Mouse (Mus musculus) kidney, adult 18-20 months (tissue): ENCODE measurements around the gene Reln.

Source experiments
- DNase-seq: peaks from one replicate; pipeline ENCODE4 v3.0.0; 2021

Gene Reln

GRCm38 (mm10) chr5:22307072-22307471, 37.4 kb downstream of the Reln start:
- no peak for DNase-seq

GRCm38 (mm10) chr5:22303709-22304108, 40.8 kb downstream of the Reln start:
- DNase-seq, result no peak

GRCm38 (mm10) chr5:22302309-22302708, 42.2 kb downstream of the Reln start:
- DNase-seq, result no peak

- no peak for DNase-seq
Observed at GRCm38 (mm10) chr5:22300788-22301187, 43.7 kb downstream of the Reln start.

GRCm38 (mm10) chr5:22300046-22300445, 44.5 kb downstream of the Reln start:
- no peak for DNase-seq

- no peak for DNase-seq
Observed at GRCm38 (mm10) chr5:22295161-22295560, 49.3 kb downstream of the Reln start.

GRCm38 (mm10) chr5:22291409-22291808, 53.1 kb downstream of the Reln start:
- no peak for DNase-seq

- DNase-seq, result no peak
Observed at GRCm38 (mm10) chr5:22285396-22285795, 59.1 kb downstream of the Reln start.

- DNase-seq, result no peak
Observed at GRCm38 (mm10) chr5:22282141-22282665, 62.3 kb downstream of the Reln start.

- no peak for DNase-seq
Observed at GRCm38 (mm10) chr5:22280534-22281164, 63.9 kb downstream of the Reln start.

GRCm38 (mm10) chr5:22279201-22279600, 65.3 kb downstream of the Reln start:
- no peak for DNase-seq

- DNase-seq, result no peak
Observed at GRCm38 (mm10) chr5:22274134-22274533, 70.4 kb downstream of the Reln start.

- DNase-seq, result no peak
Observed at GRCm38 (mm10) chr5:22266489-22267301, 77.8 kb downstream of the Reln start.

GRCm38 (mm10) chr5:22262351-22262765, 82.1 kb downstream of the Reln start:
- no peak for DNase-seq

GRCm38 (mm10) chr5:22255346-22255745, 89.2 kb downstream of the Reln start:
- DNase-seq, result no peak

GRCm38 (mm10) chr5:22253910-22254309, 90.6 kb downstream of the Reln start:
- no peak for DNase-seq

- no peak for DNase-seq
Observed at GRCm38 (mm10) chr5:22253318-22253717, 91.2 kb downstream of the Reln start.

- DNase-seq, result no peak
Observed at GRCm38 (mm10) chr5:22247850-22248249, 96.7 kb downstream of the Reln start.

- DNase-seq, result no peak
Observed at GRCm38 (mm10) chr5:22245056-22245455, 99.4 kb downstream of the Reln start.

- no peak for DNase-seq
Observed at GRCm38 (mm10) chr5:22243538-22243937, 101.0 kb downstream of the Reln start.

GRCm38 (mm10) chr5:22241560-22241959, 102.9 kb downstream of the Reln start:
- DNase-seq, result no peak

- no peak for DNase-seq
Observed at GRCm38 (mm10) chr5:22236801-22237200, 107.7 kb downstream of the Reln start.

- no peak for DNase-seq
Observed at GRCm38 (mm10) chr5:22224515-22224914, 120.0 kb downstream of the Reln start.

GRCm38 (mm10) chr5:22223940-22224339, 120.6 kb downstream of the Reln start:
- DNase-seq, result no peak
